Mouse (Mus musculus): Measurements from ENCODE around the gene Lce1h.

DNA sequence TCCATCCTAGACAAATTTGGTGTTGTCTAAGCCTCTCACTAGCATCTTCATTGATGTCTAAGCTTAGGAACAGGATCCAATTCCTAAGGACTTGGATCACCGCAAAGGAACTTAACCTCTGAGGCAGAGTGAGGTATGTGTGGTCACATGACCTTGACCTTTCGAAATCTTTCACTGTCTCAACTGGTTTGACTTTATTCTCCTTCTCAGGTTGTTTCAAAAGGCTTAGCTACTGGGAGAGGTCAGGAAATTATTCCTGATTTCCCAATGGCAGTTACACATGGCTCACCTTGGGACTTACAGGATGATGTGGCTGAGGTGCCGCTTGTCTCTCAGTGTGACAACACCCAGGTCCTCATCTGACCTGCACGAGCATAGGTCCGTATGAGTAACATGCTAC is 42.2 kb downstream of the Lce1h start:
- TF ChIP-seq POLR2A (IDR thresholded peaks at IDR 0.05; ENCODE audit: control insufficient read depth, extremely low read depth, insufficient read depth, low read length, poor library complexity) (no peak), CTCF (IDR thresholded peaks at IDR 0.05; ENCODE audit: borderline replicate concordance, control insufficient read depth, extremely low read depth, insufficient read depth, low read length, poor library complexity) (no peak)
